Mouse (Mus musculus): ENCODE measurements around the gene Ptpre.
"Not testable (repeated sequence)": the region's sequence is repeated elsewhere in the genome, so short reads cannot be mapped to it uniquely, and the experiment has no call there.

Ptpre gene

DNA sequence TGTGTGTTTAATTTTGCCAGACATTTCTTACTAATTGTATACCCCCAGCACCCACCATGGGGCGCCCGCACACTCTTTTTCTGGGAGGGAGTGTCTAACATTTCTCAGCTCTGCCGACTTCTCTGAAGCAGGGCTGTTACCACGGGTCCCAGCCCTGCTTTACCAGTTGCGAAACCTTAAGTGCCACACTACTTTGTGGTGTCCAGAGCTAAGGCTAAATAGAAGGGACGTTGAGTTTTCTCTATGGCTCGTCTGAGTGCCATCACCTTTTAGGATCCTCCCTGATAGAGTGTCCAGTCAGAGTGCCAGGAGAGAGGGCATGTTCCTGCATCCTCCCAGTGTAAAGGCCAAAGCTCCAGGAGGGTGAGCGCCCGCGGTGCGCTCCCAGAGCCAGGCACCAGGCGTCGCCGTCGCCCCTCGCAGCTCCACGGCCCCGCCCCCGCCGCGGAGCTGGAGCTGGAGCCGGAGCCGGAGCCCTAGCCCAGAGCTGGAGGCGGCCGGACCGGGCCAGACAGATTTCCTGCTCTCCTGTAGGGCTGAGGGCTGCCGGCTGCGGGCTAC lies at the start of gene Ptpre:
TSS of gene Ptpre (plus strand) at position 141 of the 561 bp plus-strand sequence.
- peak; percentile 73 for DNase-seq (ENCODE audit: low spot score)

DNA sequence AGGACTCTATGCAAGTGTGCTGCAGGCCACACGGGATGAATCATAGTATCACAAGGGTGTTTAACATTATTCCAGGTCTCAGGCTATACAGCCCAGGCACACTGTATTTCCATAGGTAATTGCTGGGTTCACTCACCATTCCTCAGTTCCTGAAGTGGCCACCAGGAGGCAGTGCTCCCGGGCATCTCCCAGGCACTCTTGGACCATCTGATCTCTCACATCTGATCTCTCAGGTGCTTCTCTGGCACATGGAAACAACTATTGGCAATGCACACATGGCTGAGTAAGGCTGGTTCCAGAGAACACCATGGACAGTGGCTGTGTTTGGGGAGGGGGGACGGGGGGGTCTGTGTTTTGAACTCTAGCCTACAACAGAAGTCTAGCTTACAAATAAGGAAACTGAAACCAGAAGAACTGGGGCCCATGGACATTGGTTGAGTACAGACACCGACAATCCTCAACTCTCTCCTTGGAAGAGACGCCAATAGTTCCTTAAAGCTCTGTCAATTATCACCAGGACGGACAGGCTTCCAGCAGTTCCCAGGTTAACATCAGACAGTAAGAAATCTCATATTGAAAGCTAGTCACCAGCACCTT lies 49.0 kb upstream of the Ptpre start:
- peak; percentile 15 for DNase-seq (ENCODE audit: low spot score)

DNA sequence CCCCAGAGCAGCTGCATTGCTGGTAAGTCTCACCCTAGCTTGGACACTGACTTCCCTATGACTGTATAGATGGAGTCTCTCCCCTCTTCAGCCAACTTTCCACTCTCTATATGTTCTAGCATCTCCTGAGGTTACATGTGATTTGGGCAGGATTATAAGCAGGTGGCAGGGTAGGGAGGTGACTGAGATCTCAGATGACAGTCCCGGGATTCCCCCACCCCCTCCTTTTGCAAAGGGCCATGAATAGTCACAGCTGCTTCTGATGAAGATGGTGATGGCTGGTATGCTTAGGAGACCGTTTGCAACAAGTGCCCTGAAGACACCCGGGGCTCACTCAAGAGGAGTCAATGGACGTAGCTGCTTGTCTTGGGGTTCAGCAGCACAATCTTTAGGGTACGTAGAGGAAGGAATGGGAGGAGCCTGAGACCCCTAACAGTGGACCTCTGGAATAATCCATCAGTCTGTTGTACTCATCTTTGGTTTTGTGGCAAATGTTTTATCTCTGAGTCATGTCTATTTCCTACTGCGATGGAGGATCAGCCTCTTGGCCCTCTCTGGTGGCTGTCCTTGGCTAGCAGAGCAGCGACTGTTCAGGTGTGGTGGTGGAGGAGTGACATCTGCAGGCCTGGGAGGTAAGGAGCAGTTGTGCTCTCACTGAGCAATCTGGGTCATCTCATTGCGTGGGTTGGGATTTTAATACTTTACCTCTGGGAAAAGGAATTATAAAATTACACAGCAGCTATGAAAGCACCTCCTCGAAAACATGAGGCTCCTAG lies 47.4 kb upstream of the Ptpre start:
- no peak for DNase-seq (ENCODE audit: low spot score)

DNA sequence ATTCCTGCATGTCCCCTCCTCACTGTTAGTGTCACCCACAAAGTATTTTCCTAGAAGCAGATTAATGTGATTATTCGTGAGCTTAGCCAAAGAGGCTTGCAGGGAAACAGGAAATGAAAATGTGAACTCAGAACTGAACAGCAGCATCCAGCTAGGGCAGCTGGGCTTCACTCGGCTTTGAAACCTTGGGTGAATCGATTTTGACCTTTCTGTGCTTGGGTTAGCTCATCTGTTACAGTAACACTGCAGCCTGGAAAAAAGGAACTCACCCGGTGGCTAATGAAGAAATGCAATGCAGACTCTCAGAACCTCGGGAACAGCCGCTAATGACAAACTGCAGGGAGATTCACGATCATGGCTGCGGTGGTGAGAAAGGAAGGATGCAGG lies 46.8 kb upstream of the Ptpre start:
- no peak for DNase-seq (ENCODE audit: low spot score)

DNA sequence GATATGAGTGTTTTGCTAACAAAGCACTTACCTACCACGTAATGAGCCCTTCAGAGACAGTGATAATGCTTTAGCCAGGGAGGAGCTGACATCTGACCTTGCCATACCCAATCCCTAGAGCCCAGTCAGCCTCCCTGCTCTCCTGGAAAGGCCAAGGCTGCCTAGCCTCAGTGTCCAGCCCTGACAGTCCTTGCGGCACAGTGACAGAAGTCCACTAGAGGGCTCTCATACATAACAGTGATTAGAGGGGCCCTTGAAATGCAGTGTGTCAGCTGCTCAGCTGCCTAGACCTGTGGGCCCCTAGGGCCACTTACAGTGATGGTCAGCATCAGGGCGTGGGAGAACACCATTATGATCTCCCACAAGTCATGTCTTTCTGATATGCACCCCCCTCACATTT lies 42.0 kb upstream of the Ptpre start:
- no peak for DNase-seq (ENCODE audit: low spot score)

DNA sequence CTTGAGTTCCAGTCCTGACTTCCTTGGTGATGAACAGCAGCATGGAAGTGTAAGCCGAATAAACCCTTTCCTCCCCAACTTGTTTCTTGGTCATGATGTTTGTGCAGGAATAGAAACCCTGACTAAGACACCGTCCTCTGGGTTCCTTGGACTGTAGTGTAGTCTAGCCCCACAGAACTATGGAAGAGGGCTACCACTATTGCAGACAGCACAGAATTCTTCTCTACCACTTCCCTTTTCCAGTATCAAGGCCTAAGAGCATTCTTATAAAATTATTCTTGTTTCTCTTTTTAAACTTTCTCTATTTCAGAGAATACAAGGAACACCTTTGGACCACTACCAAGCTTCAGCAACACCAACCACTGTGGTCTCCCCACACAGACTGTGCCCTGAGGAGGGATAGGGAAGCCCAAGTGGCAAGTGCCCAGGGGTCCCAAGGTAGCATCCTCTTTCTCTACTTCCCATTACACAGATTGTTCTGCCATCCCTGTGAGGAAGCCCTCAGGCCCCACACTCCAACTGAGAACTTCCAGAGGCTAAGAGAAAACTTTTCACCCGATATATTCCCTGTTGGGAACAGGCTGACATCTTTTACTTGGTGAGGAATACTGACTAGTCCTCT lies 38.6 kb upstream of the Ptpre start:
- DNase-seq (ENCODE audit: low spot score) = no peak

DNA sequence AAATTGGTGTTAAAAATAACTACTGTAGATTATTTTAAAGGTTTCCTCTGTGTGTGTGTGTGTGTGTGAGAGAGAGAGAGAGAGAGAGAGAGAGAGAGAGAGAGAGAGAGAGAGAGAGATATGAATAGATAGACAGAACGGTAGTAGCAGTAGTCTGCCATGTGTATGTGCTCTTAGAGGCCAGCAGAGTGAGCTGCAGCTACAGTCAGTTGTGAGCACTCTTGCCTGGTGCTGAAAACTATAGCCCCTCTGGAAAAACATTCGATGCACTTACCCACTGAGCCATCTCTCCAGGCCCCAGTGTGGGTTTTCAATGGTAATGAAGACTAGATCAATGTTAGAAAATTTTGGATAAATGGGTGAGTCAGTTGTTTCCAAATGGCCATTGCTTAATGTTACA lies 37.9 kb upstream of the Ptpre start:
- DNase-seq (ENCODE audit: low spot score) = no peak

DNA sequence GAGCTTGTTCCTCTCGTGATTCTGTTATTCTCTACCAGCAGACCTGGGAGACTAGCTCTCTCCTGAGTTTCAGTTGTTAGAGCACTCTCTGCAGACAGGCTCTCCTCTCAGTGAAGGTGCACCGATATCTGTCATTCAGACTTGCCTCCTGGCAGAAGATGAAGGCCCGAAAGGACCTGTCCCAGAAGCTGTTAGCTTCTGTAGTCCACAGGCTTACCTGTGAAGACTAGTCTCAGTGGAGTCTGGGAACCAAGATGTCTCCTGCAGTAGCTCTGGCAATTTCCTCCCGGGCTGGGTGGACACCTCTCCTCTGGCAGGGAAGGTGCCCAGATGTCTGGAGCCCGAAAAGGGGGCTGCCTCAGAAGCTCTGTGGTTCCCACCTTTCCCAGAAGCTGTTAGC lies 30.8 kb upstream of the Ptpre start:
- DNase-seq (ENCODE audit: low spot score) = not testable (repeated sequence)

DNA sequence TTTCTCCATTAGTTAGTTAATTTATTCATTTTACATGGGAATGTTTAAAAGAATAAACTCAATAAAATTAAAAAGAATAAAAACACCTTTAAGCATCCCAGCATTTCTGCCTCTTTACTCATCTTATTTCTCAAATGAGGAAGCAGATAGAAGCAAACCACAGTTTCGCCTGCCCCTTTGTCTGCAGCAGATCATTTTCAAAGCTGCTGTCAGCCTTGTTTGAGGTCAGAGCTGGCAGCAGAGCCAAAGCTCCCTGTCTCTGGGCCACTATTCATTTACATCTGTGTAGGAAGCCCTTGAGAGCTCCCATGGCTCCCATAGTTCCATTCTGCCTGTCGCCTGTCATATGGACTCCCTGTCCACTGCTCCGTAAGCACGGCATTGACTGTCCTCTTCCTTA lies 28.7 kb upstream of the Ptpre start:
- DNase-seq (ENCODE audit: low spot score) = no peak

DNA sequence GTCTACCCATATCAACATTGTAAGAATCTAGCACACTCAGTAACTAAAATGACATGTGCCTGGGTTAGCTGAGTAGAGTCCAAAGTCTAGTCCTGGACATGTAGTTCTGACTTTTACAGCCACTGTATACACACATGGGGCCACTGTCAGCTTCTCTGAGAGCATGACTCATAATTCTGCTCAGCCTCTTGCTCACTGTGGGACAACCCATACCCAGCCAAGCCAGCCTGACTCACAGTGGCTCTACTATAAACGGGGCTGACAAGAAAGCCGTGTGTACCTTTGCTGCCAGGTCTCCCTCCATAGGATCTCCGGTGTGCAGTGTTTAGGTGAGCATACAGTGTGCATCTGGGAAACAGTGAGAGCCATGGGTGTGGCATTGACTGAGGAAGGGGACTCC lies 28.0 kb upstream of the Ptpre start:
- no peak for DNase-seq (ENCODE audit: low spot score)

DNA sequence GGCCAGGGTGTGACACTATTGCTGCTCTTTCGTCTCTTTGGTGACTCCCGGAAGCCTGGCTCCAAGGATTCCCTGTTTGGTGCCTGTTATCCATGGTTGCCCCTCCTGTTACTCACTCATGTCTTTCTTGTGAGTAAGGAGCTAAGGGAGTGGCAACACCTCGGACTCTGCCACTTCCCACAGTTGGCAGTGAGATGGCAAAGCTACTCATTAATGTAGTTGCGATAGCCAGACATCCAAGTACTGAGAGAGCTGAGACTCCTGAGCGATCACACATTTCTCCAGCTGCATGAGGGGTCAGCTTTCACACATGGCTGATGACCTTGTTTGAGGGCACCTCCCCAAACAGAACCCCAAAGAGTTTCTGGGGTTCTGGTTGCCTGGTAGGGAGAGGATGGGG lies 26.9 kb upstream of the Ptpre start:
- DNase-seq (ENCODE audit: low spot score) = no peak

DNA sequence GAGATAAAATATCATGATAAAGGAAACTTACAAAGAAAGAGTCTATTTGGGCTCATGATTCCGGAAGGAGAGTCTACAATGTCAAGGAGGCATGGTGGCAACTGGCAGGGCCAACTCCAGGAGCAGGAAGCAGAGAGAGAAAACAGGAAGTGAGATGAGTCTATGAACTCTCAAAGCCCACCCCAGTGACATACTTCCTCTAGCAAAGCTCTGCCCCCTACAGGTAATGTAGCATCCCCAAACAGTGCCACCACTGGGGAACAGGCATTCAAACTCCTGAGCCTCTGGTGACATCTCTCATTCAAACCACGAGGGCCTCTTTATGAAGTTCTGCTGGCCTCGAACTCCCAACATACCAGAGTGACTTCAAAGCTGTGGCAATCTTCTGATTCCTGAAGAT lies 25.6 kb upstream of the Ptpre start:
- DNase-seq (ENCODE audit: low spot score) = no peak

DNA sequence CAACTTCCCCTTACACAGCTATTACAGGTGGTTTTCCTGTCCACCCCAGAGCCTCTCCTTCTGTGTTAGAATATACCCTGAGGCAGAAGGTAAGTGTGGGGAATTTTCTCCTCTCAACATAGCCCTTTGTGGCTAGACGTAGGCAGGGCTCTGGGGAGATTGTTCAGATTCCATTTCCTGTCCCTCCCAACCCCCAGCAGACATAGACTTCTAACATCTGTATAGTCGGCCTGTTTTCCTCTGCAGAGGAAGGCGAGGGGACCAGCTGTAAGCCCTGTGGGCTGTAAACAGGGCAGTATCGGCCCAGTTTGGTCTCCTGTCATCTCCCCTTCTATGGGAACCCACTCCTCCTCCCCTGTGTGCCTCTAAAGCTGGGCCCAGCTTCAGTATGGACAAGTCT lies 20.1 kb upstream of the Ptpre start:
- peak; percentile 23 for DNase-seq (ENCODE audit: low spot score)

DNA sequence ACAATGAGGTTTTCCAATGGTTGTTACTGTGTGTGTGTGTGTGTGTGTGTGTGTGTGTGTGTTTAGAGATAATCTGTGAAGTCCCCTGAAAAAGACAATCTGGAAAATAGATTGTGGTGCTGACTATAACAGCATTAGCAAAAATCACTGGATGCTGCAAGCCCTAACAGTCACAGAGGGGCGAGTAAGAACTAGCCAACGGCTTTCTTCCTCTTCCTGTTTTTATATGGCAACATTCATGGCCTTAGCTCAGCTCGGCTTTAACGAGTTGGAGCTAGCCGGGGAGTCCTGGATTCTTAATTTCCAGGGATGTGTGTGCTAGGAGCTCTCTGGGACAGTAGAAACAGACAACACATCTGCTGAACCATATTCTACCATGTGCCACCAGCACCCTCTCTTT lies 17.0 kb upstream of the Ptpre start:
- DNase-seq (ENCODE audit: low spot score) = no peak

DNA sequence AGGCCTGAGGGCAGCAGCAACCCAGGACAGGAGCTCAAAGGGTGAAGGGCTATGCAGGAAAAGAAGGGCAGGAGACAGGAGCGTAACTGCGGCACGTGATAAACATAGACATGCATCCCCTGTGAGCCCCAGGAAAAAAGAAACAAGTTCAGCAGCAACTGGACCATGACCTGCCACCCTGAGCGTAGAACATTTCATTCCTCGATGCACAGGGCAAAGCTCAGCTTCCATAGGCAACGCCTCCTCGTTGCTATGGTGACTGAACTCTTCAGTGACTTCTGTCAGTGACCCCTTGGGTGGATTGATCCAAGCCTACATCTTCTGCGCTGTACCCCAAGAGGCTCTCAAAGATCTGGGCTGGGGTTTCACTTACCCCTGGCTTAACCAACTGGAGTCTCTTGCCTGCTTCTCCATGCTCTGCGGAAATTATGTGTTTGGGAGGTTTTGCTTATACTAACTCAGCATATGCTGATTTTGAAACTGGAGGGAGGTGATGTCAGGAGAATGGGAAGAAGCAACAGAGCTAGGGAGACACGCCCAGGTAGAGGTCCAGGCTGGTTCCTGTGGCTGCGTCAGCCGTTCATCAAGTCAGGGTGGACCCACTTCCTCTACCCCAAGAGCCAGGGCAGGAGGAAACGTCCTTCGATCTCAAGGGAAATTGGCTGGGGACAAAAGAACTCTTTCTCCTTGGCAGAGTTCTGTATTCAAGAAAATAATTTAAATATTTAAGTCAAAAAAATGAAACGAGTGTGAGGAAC lies 15.3 kb upstream of the Ptpre start:
- DNase-seq (ENCODE audit: low spot score) = no peak

DNA sequence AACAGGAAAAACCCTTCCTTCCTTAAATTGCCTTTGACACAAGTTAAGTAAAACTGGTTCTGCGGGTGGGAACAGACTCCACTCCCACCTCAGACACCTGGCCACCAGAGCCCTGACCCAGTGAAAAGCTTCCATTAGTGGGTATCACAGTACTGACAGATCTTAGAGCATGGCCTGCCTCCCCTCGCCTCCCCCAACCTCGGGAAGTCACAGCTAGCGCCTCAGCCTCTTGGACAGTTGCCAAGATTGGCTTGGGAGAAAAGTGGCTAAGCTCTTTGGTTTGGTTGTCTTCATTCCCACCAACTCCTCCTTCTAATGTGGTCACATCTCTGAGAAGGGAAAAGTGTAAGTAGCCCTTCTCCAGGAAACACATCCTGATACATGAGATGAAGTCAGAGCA lies 13.3 kb upstream of the Ptpre start:
- no peak for DNase-seq (ENCODE audit: low spot score)

DNA sequence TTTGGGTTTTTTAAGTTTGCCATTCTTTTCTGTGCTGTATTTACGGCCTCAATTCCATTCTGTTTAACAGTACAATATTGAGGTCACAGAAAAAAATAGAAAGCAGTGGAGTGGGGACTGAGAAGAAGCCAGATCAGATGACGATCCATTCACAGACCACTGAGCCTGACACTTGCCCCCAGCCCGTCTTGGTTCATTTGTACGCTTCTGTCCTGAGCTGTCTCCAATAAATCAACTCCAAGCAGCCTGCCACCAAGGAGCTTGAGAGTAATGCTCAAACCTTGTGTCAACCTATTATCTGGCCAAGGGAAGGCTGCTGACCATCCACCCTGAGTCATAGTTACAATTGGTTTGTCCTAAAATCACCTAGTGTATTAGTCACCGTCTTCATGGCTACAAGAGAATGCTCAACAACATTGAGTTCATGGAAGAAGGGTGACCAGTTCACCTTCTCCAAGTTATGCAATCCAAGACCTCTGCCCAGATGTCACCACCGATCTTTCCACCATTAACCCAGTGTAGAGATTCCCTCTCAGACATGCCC lies 12.8 kb upstream of the Ptpre start:
- DNase-seq (ENCODE audit: low spot score) = no peak

DNA sequence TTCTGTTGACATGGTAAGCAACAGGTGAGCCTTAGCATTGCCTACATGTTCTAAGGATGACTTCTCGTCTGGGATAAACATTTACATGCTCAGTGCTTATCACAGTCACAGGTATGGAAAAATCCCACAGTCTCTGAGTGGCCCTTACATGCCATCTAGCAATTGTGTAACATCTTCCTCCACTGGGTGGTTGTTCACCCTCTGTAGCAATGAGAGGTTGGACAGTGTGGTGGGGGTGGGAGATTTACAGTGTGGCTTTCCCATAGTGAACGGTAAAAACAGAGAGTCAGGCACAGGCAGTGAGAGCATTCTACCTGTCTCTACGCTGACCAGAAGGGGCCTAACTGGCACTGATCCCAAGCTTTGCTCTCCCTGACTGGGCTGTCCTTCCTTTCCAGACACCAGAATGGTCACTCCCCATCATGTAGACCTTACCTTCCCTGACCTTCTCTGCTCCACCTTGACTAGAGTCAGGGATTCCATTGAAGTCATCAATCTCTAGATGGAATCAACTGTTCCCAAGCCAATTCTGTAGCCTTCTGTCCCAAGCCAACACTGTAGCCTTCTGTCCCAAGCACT lies 10.6 kb upstream of the Ptpre start:
- no peak for DNase-seq (ENCODE audit: low spot score)

DNA sequence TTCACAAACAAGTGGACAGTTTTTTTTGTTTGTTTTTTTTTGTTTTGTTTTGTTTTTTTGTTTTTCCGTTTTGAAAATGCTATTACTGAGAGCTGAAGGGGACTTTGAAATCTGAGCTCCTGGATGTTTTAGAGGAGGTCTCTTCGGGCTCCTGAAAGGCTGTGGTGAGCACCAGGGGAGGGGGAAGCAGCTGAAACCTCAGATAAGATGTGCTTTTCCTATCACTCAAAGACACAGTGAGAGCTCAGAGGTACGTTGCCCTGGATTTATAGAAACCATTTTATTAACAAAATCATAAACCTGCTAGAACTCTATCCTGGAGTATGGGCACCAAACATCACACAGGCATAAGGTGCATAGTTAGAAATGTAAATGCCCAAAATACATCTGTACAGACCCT lies 10.1 kb upstream of the Ptpre start:
- DNase-seq (ENCODE audit: low spot score) = no peak

DNA sequence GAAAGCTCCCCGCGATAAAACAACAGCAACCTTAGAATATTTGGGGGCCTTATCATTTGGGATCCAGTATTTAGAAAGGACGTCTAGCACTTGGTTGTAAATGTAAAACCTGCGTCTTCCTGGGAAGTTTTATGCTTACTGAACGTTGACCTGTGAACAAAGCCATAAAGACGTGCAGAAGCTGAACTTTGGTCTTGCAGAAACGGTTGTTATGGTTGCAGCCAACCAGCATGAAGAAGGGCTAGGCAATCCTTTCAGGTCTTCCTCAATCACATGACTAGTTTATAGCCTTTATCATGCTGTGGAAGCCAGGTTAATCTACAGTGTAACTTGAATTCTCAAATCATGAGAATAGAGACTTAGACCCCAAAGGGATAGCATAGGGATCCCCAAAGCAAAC lies 8.8 kb upstream of the Ptpre start, which contains the start of gene Clrn3:
TSS of gene Clrn3 (minus strand) at position 140 of the 400 bp plus-strand sequence.
- no peak for DNase-seq (ENCODE audit: low spot score)

DNA sequence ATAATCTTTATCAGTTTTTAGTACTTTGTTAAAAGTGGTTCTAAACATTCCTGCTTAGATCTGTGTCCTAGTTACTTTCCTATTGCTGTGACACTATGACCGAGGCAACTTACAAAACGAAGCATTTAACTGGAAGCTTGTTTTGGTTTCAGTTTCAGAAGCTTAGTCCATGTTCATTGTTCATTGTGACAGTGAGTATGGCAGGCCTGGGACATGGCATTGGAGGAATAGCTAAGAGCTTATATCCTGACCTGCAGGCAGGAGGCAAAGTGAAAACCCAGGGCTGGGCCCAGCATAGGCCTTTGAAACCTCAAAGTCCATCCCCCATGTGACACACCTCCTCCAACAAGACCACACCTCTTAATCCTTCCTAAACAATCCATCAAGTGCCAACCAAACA lies 8.2 kb upstream of the Ptpre start:
- no peak for DNase-seq (ENCODE audit: low spot score)
